Mouse (Mus musculus): ENCODE data around the gene 1700056E22Rik.

DNA sequence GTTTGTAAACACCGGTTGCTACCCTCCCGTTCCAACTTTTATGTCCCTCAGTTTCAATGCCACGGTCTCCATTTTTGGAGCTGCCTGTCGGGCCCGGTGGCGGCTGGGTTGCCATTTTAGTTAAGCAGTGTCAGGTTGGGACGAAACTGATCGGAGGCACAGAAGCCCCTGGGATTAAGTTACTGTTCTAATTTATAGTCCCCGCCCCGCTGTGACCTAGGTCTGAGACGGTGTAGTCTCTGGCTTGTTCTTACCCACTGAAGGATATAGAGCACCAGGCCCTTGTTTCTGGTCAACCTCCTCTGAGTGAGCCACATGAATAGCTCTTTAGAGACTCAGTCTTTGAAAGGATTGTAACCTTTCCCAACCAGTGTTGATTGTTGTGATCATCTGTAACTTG is 6.1 kb upstream of the 1700056E22Rik start:
- TF ChIP-seq CTCF (IDR thresholded peaks at IDR 0.05; ENCODE audit: low read depth, low read length), result no peak
- no peak for TF ChIP-seq POLR2AphosphoS5 (IDR thresholded peaks at IDR 0.05; ENCODE audit: insufficient replicate concordance, low read depth, low read length)
- no peak for TF ChIP-seq GATA1 (IDR thresholded peaks at IDR 0.05; ENCODE audit: borderline replicate concordance, low read length)
- no peak for TF ChIP-seq TAL1 (conservative IDR thresholded peaks at IDR 0.05; ENCODE audit: low read depth, low read length)
- TF ChIP-seq GATA2 (IDR thresholded peaks at IDR 0.05; ENCODE audit: borderline replicate concordance, low read depth, low read length), result no peak
